Mouse (Mus musculus) large intestine, adult 2 months (tissue): ENCODE results near the gene Anapc2. TPM values are rescaled to one million over a fixed set of nuclear protein-coding genes. Genes with fewer than 3 reads are reported as not detected.

Experiments
- DNase-seq: peaks from one replicate; pipeline ENCODE4 v3.0.0-alpha.2; 2012; ENCODE audit warnings: low read depth, low spot score
- WGBS: fragments of 180-500 bp; shearing (Covaris S2); methylation state at CpG from one replicate; pipeline ENCODE4 v1.1.7; 2018; 5-methylcytosine and 5-hydroxymethylcytosine counted together
- polyA plus RNA-seq: library from polyadenylated mRNA; depleted of rRNA; stranded (reverse); fragments of >200 nt; gene quantifications from 2 replicates; pipeline ENCODE4 v1.2.3, GENCODE M21; 2012

The Anapc2 gene
- polyA plus RNA-seq, 1 experiment: 64.2 TPM

DNA sequence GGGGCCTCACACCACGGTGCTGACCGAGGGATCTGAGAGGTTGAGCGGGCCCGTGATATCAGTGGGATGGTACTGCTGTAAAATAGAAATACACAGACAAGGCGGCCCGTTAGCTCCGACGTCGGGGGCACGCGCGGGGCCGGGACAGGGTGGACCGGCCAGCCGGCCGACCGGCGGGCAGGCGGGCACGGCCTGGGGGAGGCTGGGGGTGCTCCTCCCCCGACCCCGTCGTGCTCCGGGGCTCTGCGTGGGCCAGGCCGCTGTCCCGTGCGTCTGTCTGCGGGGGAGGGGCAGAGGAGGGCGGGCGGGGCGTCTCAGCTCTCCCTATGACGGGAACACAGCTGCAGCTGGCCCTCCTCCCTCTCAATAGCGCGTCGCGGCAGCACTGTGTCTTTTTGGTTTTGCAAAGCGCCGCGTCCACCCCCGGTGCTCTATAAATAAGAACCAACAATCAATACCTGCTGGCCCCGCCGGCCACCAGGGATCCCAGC lies 19.8 kb downstream of the Anapc2 start:
- DNase-seq: no peak
- WGBS: 1% methylated on average over 43 of the region's 43 CpGs

GRCm38 (mm10) chr2:25292856-25293255 lies 20.6 kb downstream of the Anapc2 start:
- WGBS: 4% methylated on average over 1 of the region's 1 CpGs
- DNase-seq: no peak

DNA sequence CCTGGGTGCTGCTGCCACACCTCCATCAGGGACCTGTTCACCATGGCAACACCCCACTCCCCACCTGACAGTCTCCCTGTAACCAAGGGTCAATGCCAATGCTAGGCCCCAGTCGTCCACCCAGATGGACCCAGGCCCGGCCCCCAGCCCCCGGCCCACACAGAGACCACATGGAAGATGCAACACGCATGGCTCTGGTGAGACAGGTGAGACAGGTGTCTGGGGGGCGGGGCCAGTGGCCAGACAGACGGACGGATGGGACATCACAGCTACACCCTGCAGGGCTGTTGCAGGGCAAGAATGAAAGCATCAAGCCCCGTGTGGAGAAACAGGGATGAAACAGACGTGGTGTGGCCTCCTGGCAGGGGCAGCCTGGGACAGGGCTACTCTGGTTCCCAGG lies 21.4 kb downstream of the Anapc2 start:
- 71% methylated on average over 9 of the region's 9 CpGs for WGBS

DNA sequence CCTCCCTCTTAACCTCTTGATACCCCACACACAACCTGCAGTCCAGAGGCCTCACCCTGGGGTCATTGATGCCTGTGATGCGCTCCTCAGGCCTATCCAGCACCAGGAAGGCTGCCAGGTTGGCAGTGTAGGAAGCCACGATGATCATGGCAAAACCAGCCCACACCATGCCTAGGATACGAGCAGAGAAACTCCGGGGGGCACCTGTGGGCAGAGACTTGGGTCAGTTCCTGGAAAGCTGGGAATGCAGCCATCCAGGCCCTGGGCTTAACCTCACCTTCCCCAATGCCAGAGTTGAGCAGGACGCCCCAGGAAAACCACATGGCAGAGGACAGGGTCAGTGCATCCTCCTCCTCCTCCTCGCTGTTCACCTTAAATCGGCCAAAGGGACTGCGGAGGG lies 24.8 kb downstream of the Anapc2 start:
- 72% methylated on average over 8 of the region's 8 CpGs for WGBS
- DNase-seq: no peak

More for the DNA sequence above, 21.4 kb downstream of the Anapc2 start:
- DNase-seq: no peak

DNA sequence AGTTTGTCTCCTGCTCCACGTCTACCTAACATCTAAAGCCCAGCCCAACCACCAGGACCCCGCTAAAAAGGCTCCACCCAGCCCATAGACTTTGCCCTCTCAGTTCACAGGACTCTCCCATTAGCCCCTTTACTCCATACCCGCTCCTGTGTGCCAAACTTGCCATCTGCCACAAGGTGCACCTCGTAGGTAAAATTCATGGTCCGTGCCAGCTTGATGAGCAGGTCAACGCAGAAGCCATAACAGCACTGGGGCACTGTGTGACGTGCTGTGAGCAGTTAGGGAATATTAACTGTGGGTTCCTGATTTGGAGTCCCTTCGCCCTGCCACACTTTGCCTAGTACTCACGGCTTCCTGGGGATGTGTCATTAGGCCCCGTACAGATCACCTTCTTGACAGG lies 25.8 kb downstream of the Anapc2 start:
- 60% methylated on average over 10 of the region's 10 CpGs for WGBS
- DNase-seq: no peak

- 68% methylated on average over 3 of the region's 3 CpGs for WGBS
- no peak for DNase-seq
Measured at GRCm38 (mm10) chr2:25303452-25303851, 31.2 kb downstream of the Anapc2 start.

DNA sequence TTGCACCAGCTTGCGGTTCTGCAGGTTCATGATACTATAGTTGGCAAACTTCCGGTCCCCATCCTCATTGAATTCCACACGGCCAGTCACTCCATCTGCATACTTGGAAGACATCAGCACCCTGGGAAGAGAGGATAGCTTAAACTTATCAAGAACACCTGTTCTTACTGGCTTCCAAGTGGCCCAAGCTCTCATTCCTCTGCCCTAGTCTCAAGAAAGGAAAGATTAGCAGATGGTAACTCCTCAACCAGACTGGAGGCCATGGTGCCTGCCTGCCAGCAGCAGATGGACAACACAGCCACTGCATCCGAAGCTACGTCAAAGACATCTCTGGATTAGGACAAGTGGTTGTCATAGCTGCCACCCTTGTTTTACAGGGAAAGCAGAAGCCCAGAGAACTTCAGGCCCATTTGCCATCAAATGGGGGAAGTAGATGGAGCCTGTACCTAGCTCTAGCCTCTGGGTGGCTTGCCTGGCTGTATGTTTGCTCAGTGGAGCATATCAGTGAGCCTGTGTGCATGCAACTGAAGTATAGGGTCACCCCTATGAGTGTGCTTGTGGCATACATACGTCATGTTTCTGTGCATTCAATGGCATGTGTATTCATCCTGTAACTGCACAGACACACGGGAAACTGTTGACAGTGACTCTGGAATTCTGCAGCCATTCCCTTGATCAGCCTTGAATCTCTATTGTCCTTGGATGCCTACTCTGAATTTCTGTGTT lies 31.8 kb downstream of the Anapc2 start:
- DNase-seq: no peak
- WGBS: 69% methylated on average over 7 of the region's 7 CpGs

GRCm38 (mm10) chr2:25304657-25305541 lies 32.6 kb downstream of the Anapc2 start:
- no peak for DNase-seq
- WGBS: 1% methylated on average over 45 of the region's 45 CpGs

GRCm38 (mm10) chr2:25305587-25306359 lies 33.5 kb downstream of the Anapc2 start:
- DNase-seq: no peak
- WGBS: 48% methylated on average over 14 of the region's 14 CpGs

DNA sequence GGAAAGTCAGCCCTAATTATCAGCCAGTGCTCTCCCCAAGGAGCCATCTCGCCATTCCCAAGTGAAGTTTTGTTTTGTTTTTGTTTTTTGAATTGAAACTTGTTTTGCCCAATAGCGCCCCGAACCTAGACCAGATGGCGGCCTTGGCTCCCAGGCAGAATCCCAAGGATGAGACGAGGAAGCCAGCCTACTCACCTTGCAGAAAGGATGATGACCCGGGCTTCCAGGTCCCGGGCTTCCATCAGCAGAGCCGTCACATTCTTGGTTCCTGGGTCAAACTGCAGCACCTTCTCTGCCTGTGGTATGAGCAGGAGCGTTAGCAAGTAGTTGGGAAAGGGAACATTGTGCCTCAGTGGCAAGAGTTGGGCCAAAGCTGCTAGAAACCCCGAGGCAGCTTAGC lies 37.9 kb downstream of the Anapc2 start:
- 56% methylated on average over 10 of the region's 10 CpGs for WGBS
- no peak for DNase-seq

- WGBS: 3% methylated on average over 22 of the region's 22 CpGs
Measured at GRCm38 (mm10) chr2:25310969-25311368, 38.7 kb downstream of the Anapc2 start.

DNA sequence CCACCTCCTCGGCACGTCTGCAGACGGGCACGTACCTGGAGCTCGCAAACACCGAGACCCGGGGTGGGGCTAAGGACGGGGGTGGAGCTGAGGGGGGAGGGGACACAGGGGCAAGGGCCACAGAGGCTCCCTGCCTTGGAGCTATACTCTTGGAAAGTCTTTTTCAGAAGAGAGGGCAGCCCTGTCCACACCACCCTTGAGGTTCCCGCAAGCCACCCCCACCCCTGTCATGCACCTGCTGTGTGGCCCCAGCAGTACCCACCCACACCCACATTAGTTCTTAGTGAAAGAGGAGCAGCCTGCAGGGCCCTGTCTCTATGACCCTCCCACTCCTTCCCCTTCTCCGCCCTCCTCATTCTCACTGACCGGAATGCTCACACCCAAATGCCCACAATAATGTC lies 39.2 kb downstream of the Anapc2 start:
- DNase-seq: no peak
- WGBS: 5% methylated on average over 11 of the region's 11 CpGs

More at GRCm38 (mm10) chr2:25310969-25311368, 38.7 kb downstream of the Anapc2 start:
- DNase-seq: no peak

GRCm38 (mm10) chr2:25318119-25318966 lies 46.1 kb downstream of the Anapc2 start:
- WGBS: 5% methylated on average over 31 of the region's 31 CpGs
- DNase-seq: no peak

GRCm38 (mm10) chr2:25318971-25319773 lies 46.9 kb downstream of the Anapc2 start, which contains the start of gene Grin1:
Grin1 (minus strand) TSS chr2:25319187.
- DNase-seq: no peak
- WGBS: 10% methylated on average over 58 of the region's 58 CpGs

DNA sequence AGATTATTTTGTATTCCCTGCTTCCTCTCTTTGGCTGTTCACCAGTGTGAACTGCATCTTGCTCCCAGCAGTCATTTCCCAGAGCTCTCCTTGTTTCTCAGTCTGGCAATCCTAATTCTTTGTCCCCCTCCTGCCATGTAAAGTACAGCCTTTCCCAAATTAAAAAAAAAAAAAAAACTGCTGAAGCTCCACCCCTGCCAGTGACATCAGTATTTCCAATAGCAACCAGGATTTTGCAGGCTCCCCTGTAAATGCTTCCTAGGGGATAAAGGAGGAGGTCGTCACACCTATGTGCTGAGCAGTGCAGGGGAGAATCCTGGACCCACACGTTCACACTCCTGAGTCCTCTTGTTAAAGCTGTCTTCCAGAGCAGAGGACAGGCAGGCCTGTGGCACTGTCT lies 47.8 kb downstream of the Anapc2 start:
- DNase-seq: no peak
- 35% methylated on average over 2 of the region's 2 CpGs for WGBS

DNA sequence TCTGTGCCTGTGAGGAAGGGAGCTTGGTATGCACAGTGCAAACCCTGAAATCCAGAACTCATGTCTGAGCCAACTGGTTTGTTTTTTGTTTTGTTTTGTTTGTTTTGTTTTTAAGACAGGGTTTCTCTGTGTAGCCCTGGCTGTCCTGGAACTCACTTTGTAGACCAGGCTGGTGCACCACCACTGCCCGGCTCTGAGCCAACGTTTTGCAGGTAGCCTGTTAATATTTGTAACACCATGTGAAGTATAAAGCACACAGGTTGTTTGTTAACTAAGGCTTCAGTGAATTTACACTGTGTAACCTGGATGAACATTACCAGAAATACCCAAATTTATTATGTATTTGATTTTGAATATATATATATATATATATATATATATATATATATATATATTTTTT lies 53.8 kb downstream of the Anapc2 start:
- DNase-seq: no peak
- 58% methylated on average over 2 of the region's 2 CpGs for WGBS

DNA sequence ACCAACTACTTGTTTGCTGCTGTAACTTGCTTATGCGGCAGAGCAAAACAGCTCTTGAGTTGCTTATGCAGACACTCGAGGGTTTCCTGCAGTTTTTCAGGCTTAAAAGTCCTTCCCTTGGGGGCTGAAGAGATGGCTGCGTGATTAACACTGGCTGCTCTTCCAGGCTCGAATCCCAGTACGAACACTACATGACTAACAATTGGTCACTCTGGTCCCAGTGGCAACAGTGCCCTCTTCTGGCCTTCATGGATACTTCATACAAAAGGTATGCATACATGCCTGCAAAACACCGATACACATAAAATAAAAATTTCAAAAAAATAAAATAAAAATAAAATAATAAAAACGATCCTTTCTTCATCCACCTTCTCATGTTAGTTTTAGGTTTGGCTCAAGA lies 56.2 kb downstream of the Anapc2 start:
- 37% methylated on average over 7 of the region's 7 CpGs for WGBS
- no peak for DNase-seq

GRCm38 (mm10) chr2:25331470-25331869 lies 59.2 kb downstream of the Anapc2 start:
- WGBS: 43% methylated on average over 9 of the region's 9 CpGs
- no peak for DNase-seq
